Mouse (Mus musculus) right cerebral cortex, adult 18-20 months (tissue): Measurements from ENCODE around the gene Trim39.
"Not testable (repeated sequence)": the region's sequence is repeated elsewhere in the genome, so short reads cannot be mapped to it uniquely, and the experiment has no call there.

ENCODE experiments used
- DNase-seq: peaks from one replicate; pipeline ENCODE4 v3.0.0; 2022; ENCODE audit warnings: mixed read lengths

Trim39 gene

DNA sequence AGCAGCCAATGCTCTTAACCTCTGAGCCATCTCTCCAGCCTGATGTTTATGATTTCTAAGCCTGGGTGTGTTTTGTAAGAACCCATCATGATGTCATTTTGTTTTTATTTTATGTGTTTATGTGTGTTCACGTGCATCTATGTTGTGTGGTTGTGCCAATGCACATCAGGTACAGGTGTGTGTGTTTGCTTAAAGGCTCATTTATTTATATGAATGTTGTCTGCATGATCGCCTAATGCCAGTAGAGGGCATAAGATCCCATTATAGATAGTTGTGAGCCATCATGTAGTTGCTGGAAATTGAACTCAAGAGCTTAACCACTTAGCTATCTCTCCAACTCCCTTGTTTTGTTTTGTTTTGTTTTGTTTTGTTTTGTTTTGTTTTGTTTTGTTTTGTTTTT, 26.3 kb downstream of the Trim39 start:
- DNase-seq = no peak

DNA sequence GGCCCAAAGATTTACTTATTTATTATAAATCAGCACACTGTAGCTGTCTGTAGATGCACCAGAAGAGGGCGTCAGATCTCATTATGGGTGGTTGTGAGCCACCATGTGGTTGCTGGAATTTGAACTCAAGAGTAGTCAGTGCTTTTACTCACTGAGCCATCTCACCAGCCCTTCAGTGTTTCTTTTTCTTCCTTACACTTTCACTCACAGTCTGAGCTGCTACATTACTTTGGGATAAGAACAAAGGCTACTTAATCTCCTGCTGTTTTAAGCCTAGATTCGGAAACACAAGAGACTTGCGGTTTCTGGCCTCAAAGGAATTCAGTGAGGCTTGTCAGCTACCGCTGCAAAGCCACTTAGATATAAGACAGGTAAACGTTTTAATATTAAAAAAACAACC, 28.0 kb downstream of the Trim39 start:
- DNase-seq = no peak

DNA sequence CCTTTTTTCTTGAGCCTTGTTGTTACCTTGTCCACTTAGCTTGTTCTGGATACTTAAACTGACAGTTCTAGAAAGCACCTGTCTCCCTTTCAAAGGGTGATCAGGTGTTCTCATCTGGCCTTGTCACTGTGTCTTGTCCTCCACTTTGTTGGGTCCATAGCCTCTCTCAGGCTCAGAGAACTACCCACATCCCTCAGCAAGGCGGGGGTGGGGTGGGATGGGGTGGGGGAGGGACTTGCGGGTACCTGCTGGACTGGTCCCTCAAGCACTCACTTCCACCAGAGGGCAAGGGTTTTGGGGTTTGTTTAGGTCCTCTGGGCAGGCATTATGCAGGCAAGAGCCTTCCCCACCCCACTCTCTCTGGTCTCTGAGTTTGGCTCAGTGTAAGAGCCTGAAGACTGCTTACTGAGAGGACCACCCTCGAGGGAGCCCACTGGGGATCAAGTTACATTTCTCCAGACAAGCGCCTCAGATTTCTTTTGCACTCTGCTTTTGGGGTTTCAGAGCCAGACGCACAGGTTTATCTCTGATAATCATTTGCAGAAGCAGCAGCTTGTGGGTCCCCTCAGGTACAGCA, 31.3 kb downstream of the Trim39 start:
- no peak for DNase-seq

DNA sequence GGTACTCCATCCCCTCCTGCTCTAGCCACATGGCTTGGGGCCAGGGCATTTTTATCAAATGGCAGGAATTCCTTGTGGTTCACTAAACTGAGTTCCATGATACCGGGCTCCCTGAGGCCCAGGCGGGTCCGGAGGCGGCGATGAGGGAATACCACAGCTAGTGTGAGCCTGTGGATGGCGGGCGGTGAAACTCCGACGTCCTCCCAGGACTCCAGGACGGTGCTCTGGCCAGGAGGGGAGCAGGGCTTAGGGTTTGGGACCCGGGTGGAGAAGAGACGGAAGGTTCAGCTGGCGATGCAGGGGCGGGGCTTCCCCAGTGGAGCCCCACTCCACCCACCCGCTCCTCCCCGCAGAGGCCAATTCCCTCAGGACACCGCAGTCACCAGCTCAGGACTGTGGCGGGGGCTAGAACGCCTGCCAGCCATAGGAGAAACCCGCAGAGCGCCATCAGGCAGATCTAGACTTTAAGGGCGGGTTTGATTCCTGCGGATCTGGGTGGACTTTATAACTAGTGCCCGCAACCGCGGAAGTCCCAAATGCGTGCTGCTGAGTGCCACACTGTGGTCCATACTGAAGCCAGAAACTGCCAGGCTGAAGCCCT, 34.6 kb downstream of the Trim39 start:
- no peak for DNase-seq

DNA sequence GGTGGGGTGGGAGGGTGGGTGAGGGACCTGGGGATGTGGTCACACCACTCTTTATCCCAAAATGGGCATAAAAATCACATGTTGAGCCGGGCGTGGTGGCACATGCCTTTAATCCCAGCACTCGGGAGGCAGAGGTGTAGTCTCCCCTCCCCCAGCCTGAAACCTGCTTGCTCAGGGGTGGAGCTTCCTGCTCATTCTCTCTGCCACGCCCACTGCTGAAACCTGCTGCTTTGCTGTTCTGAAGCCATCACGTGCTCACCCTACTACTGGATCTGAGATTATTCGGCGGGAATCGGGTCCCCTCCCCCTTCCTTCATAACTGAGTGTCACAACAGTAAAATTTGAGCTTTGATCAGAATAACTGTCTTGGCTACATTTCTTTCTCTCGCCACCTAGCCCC, 36.7 kb downstream of the Trim39 start:
- DNase-seq = not testable (repeated sequence)

DNA sequence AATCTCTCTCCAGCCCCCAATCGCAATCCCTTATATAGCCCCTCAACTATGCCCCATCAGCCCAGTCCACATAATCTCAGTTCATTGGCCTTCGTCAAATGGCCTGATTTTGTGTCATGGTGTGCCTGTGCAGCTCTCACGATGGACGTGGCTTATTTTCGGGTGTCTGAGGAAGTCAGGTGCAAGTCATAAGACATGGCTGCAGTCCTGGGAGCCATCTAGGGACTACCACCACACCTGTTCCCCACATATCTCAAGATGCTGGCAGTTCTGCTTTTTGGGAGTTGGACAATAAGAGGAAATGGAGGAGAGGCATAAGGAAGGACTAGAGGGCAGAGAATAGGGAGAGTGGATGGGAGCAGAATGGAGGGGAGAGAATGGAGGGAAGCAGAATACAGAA, 38.5 kb downstream of the Trim39 start:
- DNase-seq = no peak

- DNase-seq = peak; percentile 48
These were observed 40.7 kb downstream of the Trim39 start for GRCm38 (mm10) chr17:36231318-36231717.

DNA sequence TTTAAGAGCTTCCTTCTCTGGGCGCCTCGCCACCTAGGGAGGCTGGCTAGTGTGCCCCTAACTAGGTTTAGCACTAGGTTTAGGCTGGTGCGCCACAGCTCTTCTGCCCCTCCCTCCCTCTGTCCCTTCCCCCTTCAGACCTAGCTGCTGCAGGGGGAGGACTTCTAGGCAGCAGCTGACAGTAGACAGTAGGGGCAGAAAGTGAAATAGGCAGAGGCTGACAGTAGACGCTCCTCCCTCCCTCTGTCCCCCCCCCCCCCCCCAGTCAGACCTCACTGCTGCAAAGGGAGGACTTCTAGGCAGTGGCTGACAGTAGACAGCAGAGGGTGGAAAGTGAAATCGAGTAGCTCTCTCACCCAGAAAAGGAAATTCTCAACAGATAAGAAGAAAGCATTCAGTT, 43.0 kb downstream of the Trim39 start:
- DNase-seq = no peak

DNA sequence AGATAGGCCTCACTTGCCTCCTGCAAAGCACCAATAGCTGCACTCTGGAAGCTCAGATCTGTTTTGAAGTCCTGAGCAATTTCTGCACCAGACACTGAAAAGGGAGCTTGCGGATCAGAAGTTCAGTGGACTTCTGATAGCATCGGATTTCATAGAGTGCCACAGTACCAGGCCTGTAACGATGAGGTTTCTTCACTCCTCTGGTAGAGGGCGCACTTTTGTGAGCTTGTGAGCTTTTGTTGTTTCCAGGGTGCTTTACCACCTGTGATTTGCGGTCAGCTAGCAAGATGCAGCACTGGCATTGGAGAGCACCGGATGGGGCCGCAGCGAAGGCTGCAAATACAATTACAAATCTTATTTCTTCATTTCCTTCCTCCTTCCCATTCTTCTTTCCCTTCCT, 45.1 kb downstream of the Trim39 start:
- no peak for DNase-seq

GRCm38 (mm10) chr17:36225231-36225824, 46.7 kb downstream of the Trim39 start:
- no peak for DNase-seq

- DNase-seq = no peak
These were observed 47.6 kb downstream of the Trim39 start for GRCm38 (mm10) chr17:36224451-36224850.

GRCm38 (mm10) chr17:36218594-36219155, 53.4 kb downstream of the Trim39 start:
- no peak for DNase-seq

DNA sequence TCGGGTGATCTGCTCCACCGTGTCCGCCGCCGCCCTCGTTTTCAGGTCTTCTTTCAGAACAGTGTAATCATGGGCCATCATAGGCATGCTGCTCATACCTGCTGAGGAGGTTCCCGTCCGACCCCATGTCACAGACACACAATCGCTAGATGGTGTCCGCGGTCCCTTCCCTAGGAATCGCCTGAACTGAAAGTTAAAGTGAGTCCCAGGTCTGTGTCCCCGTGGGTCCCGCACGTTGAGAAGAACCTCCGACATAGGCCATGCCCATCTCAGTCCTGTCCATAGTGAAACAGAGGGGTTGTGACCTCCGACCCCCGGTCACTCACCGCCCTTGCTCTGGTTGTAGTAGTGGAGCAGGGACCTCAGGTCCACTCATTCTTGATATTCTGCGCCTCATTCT, 56.5 kb downstream of the Trim39 start:
- DNase-seq = no peak
